Mouse (Mus musculus): ENCODE data around the gene Alpl. TPM values are rescaled to one million over a fixed set of nuclear protein-coding genes. Genes with fewer than 3 reads are reported as not detected.

The Alpl gene
- polyA plus RNA-seq, 1 experiment from 2014 or later, result 6.9 TPM

GRCm38 (mm10) chr4:137765554-137765971, 30.6 kb downstream of the Alpl start:
- H3K36me3 ChIP-seq, result no peaks in the 10 kb centered on the region
- H3K9ac ChIP-seq, result peak overlapping the region; percentile 64
- H3K4me1 ChIP-seq (replicated peaks), result peaks cover 27% of the 10 kb centered on the region
- no peaks in the 10 kb centered on the region for H3K9me3 ChIP-seq
- H3K27me3 ChIP-seq, result no peaks in the 10 kb centered on the region
- H3K4me3 ChIP-seq, result no peak overlapping the region
- H3K4me2 ChIP-seq, result no peak overlapping the region
- peak overlapping the region; percentile 86 for H3K27ac ChIP-seq
- peak; percentile 89 for ATAC-seq (ENCODE audit: low FRiP score)
- WGBS, result 30% methylated on average over 7 of the region's 7 CpGs

DNA sequence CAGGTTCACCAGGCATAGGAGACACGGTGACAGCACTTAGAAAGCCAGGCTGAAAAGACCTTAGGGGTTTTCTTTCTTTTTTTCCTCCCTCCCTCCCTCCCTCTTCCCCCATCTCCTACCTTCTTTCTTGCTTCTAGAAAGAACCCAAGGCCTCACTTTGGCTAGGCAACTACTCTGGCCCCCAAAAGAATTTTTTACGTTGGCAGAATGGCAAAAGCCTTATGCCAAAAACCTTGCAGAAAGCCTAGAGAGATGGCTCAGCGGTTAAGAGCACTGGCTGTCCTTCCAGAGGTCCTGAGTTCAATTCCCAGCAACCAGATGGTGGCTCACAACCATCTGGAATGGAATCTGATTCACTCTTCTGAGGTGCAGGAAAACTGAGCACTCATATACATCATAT, 31.6 kb downstream of the Alpl start:
- Histone ChIP-seq H3K4me2 (no peak overlapping the region), H3K9ac (no peak overlapping the region), H3K27ac (no peak overlapping the region), H3K4me3 (no peak overlapping the region), H3K36me3 (no peaks in the 10 kb centered on the region), H3K27me3 (no peaks in the 10 kb centered on the region), H3K9me3 (no peaks in the 10 kb centered on the region), H3K4me1 (replicated peaks) (peaks cover 23% of the 10 kb centered on the region)
- WGBS, result 64% methylated on average over 3 of the region's 3 CpGs
- ATAC-seq (ENCODE audit: low FRiP score), result no peak

DNA sequence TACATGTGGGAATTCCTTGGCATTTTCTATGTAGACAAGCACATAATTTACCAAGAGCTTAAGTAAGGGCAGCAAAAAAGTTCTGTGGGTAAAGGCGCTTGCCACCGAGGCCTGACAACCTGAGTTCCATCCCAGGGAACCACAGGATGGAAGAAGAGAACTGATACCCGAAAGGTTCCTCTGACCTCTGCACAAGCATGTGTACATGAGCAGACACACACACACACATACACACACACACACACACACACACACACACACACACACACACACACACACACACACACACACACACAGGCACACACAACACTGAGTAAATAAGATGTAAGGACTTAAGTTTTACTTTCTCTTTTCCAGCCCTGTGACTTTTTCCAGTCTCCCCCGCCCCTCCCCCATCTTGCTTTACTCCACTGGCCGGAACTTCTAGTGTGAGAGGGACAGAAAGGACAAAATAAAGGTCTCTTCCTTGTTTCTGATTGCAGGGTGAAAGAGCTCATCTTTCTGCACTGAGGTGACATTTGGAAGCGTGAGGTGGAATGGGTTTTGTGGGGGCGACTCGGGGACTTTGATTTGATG, 32.2 kb downstream of the Alpl start:
- H3K4me2 ChIP-seq, result no peak overlapping the region
- H3K4me1 ChIP-seq (replicated peaks), result peaks cover 21% of the 10 kb centered on the region
- no peaks in the 10 kb centered on the region for H3K36me3 ChIP-seq
- H3K4me3 ChIP-seq, result no peak overlapping the region
- WGBS, result 76% methylated on average over 8 of the region's 8 CpGs
- ATAC-seq (ENCODE audit: low FRiP score), result no peak
- H3K27me3 ChIP-seq, result no peaks in the 10 kb centered on the region
- no peaks in the 10 kb centered on the region for H3K9me3 ChIP-seq
- no peak overlapping the region for H3K27ac ChIP-seq
- H3K9ac ChIP-seq, result no peak overlapping the region

GRCm38 (mm10) chr4:137762886-137763285, 33.3 kb downstream of the Alpl start:
- H3K4me3 ChIP-seq, result no peak overlapping the region
- no peak for ATAC-seq (ENCODE audit: low FRiP score)
- no peak overlapping the region for H3K4me2 ChIP-seq
- 80% methylated on average over 9 of the region's 9 CpGs for WGBS
- no peak overlapping the region for H3K9ac ChIP-seq
- H3K36me3 ChIP-seq, result no peaks in the 10 kb centered on the region
- H3K27me3 ChIP-seq, result no peaks in the 10 kb centered on the region
- H3K27ac ChIP-seq, result no peak overlapping the region
- H3K9me3 ChIP-seq, result no peaks in the 10 kb centered on the region
- H3K4me1 ChIP-seq (replicated peaks), result peaks cover 21% of the 10 kb centered on the region

DNA sequence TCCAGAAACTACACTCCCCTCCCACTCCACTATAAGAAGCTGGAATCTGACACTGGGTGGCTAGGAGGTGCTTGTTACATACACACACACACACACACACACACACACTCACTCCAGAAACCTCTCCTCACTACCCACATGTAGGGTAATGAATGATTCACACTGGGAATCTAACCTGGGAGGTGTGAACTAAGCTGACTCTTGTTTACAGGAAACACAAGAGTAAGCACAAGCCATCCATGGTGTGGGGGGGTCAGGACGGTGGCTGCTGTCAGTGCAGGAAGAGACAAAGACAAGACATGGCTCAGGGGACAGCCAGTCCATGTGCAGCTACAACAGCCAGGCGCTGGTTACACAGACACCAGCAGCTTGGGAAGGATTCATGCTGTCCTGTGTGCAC, 41.7 kb downstream of the Alpl start:
- Histone ChIP-seq H3K4me1 (replicated peaks) (peaks cover 23% of the 10 kb centered on the region), H3K27ac (no peak overlapping the region), H3K9me3 (no peaks in the 10 kb centered on the region), H3K27me3 (no peaks in the 10 kb centered on the region), H3K4me3 (no peak overlapping the region), H3K4me2 (no peak overlapping the region), H3K36me3 (no peaks in the 10 kb centered on the region), H3K9ac (no peak overlapping the region)
- WGBS, result 86% methylated on average over 2 of the region's 2 CpGs
- ATAC-seq (ENCODE audit: low FRiP score), result no peak

- peaks cover 28% of the 10 kb centered on the region for H3K4me1 ChIP-seq (replicated peaks)
- H3K9me3 ChIP-seq, result no peaks in the 10 kb centered on the region
Observed at GRCm38 (mm10) chr4:137753199-137753598, 43.0 kb downstream of the Alpl start.

GRCm38 (mm10) chr4:137752471-137752870, 43.7 kb downstream of the Alpl start:
- 83% methylated on average over 15 of the region's 15 CpGs for WGBS
- no peak overlapping the region for H3K4me3 ChIP-seq
- no peak overlapping the region for H3K27ac ChIP-seq
- H3K27me3 ChIP-seq, result no peaks in the 10 kb centered on the region
- no peak overlapping the region for H3K9ac ChIP-seq
- no peaks in the 10 kb centered on the region for H3K36me3 ChIP-seq
- peaks cover 28% of the 10 kb centered on the region for H3K4me1 ChIP-seq (replicated peaks)
- no peak overlapping the region for H3K4me2 ChIP-seq
- no peak for ATAC-seq (ENCODE audit: low FRiP score)
- H3K9me3 ChIP-seq, result no peaks in the 10 kb centered on the region

More at GRCm38 (mm10) chr4:137753199-137753598, 43.0 kb downstream of the Alpl start:
- Histone ChIP-seq H3K4me2 (no peak overlapping the region), H3K4me3 (no peak overlapping the region), H3K9ac (no peak overlapping the region), H3K27me3 (no peaks in the 10 kb centered on the region), H3K36me3 (no peaks in the 10 kb centered on the region), H3K27ac (no peak overlapping the region)
- no peak for ATAC-seq (ENCODE audit: low FRiP score)
- 83% methylated on average over 7 of the region's 7 CpGs for WGBS

- Histone ChIP-seq H3K9me3 (no peaks in the 10 kb centered on the region), H3K4me2 (no peak overlapping the region)
- WGBS, result 86% methylated on average over 9 of the region's 9 CpGs
Observed at GRCm38 (mm10) chr4:137751717-137752116, 44.5 kb downstream of the Alpl start.

GRCm38 (mm10) chr4:137751310-137751709, 44.9 kb downstream of the Alpl start:
- no peak overlapping the region for H3K27ac ChIP-seq
- H3K4me3 ChIP-seq, result no peak overlapping the region
- ATAC-seq (ENCODE audit: low FRiP score), result no peak
- no peaks in the 10 kb centered on the region for H3K36me3 ChIP-seq
- 86% methylated on average over 8 of the region's 8 CpGs for WGBS
- no peaks in the 10 kb centered on the region for H3K27me3 ChIP-seq
- no peak overlapping the region for H3K9ac ChIP-seq
- no peaks in the 10 kb centered on the region for H3K9me3 ChIP-seq
- H3K4me2 ChIP-seq, result no peak overlapping the region
- H3K4me1 ChIP-seq (replicated peaks), result peaks cover 28% of the 10 kb centered on the region

More at GRCm38 (mm10) chr4:137751717-137752116, 44.5 kb downstream of the Alpl start:
- Histone ChIP-seq H3K27ac (no peak overlapping the region), H3K36me3 (no peaks in the 10 kb centered on the region), H3K4me1 (replicated peaks) (peaks cover 28% of the 10 kb centered on the region), H3K4me3 (no peak overlapping the region), H3K9ac (no peak overlapping the region), H3K27me3 (no peaks in the 10 kb centered on the region)
- ATAC-seq (ENCODE audit: low FRiP score), result no peak

DNA sequence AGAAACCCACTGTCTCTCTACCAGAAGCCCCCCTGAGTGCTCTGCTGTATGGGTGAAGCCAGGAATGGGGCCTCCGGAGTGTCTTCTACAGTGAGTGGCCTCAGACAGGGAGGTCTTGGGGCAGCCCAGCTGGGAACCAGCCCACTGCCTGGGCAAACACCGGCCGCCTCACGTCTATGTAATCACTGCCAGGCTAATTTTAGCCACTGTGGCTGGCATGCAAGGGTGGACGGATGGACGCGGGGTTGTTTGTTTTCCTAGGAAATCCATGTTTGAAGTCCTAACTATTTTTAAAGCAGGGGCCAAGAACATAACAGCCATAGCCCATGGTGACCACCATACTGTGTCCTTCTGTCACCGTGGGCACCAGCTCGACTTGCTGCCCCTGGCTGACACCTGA, 46.1 kb downstream of the Alpl start:
- Histone ChIP-seq H3K36me3 (no peaks in the 10 kb centered on the region), H3K4me1 (replicated peaks) (peaks cover 28% of the 10 kb centered on the region), H3K27ac (no peak overlapping the region), H3K4me2 (no peak overlapping the region), H3K9me3 (no peaks in the 10 kb centered on the region), H3K9ac (no peak overlapping the region), H3K27me3 (no peaks in the 10 kb centered on the region), H3K4me3 (no peak overlapping the region)
- WGBS, result 81% methylated on average over 9 of the region's 9 CpGs
- no peak for ATAC-seq (ENCODE audit: low FRiP score)

DNA sequence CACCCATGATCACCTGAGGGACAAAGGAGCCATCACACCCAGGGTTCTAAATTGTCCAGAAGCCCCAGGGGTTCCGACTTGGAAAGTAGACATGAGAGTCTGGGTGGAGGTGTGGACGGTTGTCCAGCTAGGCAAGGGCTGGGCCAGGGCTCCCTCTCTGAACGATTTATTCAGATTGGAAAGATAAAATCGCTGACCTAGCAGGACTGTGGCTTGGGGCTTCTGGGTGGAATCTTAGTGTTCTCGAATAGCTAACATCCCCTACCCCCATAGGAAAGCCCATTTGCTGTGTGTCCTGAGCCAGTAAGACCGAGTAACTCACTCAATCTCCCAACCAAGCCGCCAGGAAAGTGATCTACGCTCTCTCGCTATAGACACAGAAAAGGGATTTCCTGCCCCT, 46.5 kb downstream of the Alpl start:
- H3K36me3 ChIP-seq, result no peaks in the 10 kb centered on the region
- peaks cover 29% of the 10 kb centered on the region for H3K4me1 ChIP-seq (replicated peaks)
- no peak overlapping the region for H3K27ac ChIP-seq
- H3K4me2 ChIP-seq, result no peak overlapping the region
- H3K9me3 ChIP-seq, result no peaks in the 10 kb centered on the region
- no peak for ATAC-seq (ENCODE audit: low FRiP score)
- H3K9ac ChIP-seq, result no peak overlapping the region
- 72% methylated on average over 9 of the region's 9 CpGs for WGBS
- H3K4me3 ChIP-seq, result no peak overlapping the region
- no peaks in the 10 kb centered on the region for H3K27me3 ChIP-seq

GRCm38 (mm10) chr4:137748726-137749125, 47.5 kb downstream of the Alpl start:
- H3K4me2 ChIP-seq, result no peak overlapping the region
- peak overlapping the region; percentile 2; the same call in 1 of the 2 replicates for H3K9ac ChIP-seq
- 55% methylated on average over 4 of the region's 4 CpGs for WGBS
- H3K27ac ChIP-seq, result no peak overlapping the region
- no peaks in the 10 kb centered on the region for H3K9me3 ChIP-seq
- H3K4me1 ChIP-seq (replicated peaks), result peaks cover 33% of the 10 kb centered on the region
- no peak overlapping the region for H3K4me3 ChIP-seq
- H3K36me3 ChIP-seq, result no peaks in the 10 kb centered on the region
- no peaks in the 10 kb centered on the region for H3K27me3 ChIP-seq
- ATAC-seq (ENCODE audit: low FRiP score), result no peak

GRCm38 (mm10) chr4:137747590-137747989, 48.6 kb downstream of the Alpl start:
- Histone ChIP-seq H3K4me1 (replicated peaks) (peaks cover 31% of the 10 kb centered on the region), H3K4me2 (no peak overlapping the region), H3K9ac (no peak overlapping the region), H3K27me3 (no peaks in the 10 kb centered on the region), H3K4me3 (no peak overlapping the region), H3K36me3 (no peaks in the 10 kb centered on the region), H3K9me3 (no peaks in the 10 kb centered on the region), H3K27ac (no peak overlapping the region)
- no peak for ATAC-seq (ENCODE audit: low FRiP score)
- WGBS, result 87% methylated on average over 5 of the region's 5 CpGs

Measured in hindbrain, embryonic 13.5 days (tissue).